Mouse (Mus musculus): ENCODE results near the gene Cry1. TPM values are rescaled to one million over a fixed set of nuclear protein-coding genes. Genes with fewer than 3 reads are reported as not detected.

Gene Cry1
- polyA plus RNA-seq, 2 experiments: 18.2 to 32.3 TPM

DNA sequence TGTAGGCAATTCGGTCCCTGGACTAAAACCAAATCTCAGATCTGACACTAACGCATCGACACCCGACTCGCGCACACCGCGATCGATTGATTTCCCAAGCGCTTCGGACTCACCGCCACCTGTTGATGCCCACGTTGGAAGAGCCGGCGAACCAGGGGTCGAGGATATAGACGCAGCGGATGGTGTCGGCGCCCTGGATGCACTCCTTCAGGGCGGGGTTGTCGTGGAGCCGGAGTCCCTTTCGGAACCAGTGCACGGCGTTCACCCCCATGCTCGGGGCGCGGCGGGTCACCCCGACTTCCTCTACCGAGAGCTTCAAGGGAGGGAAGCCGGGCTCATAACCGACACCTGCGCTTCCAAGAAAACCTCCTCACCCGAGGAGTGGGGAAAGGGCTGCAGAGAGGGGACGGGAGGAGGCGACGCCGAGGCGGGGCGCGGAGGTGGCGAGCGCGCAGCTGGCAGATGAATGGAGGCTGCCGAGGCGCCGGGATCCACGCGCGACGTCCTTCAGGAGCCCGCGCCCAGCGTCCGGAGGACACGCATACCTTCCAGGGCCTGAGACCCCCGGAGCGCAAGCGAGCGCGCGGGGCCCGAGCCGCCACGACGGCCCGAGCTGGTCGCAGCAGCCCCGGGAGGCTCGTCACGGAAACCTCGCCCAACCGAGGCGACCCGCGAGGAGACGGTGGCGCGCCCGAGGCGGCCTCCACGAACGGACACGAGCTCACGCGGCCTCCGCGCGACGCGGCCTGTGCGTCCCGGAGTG is 482 bp downstream of the Cry1 start:
- H3K4me3 ChIP-seq (replicated peaks; ENCODE audit: low read length): peak overlapping the region; percentile 89
- no peaks in the 10 kb centered on the region for H3K9me3 ChIP-seq (ENCODE audit: control insufficient read depth, low read length)
- under 1% methylated on average over 63 of the region's 95 CpGs for WGBS
- no peaks in the 10 kb centered on the region for H3K27me3 ChIP-seq (ENCODE audit: control insufficient read depth, insufficient read depth, low read length)
- no peaks in the 10 kb centered on the region for H3K36me3 ChIP-seq (ENCODE audit: control insufficient read depth, insufficient read depth, low read length)
- peak overlapping the region; percentile 73 for H3K4me2 ChIP-seq (replicated peaks; ENCODE audit: low read depth, low read length, severe bottlenecking)
- ATAC-seq (ENCODE audit: low FRiP score, low read depth) (no peak; the same call in 1 of the 2 replicates), DNase-seq (ENCODE audit: low spot score) (no peak)
- H3K4me1 ChIP-seq (ENCODE audit: control insufficient read depth, insufficient read depth, low read length): peaks cover 5% of the 10 kb centered on the region; the same call in 1 of the 2 replicates
- H3K27ac ChIP-seq (replicated peaks; ENCODE audit: low read depth, low read length): peak overlapping the region; percentile 88
- H3K9ac ChIP-seq (ENCODE audit: low read depth, low read length, severe bottlenecking): peak overlapping the region; percentile 79
- TF ChIP-seq POLR2A (IDR thresholded peaks at IDR 0.05; ENCODE audit: borderline replicate concordance, extremely low read depth, insufficient read depth, insufficient read length): no peak

- H3K9me3 ChIP-seq (ENCODE audit: control insufficient read depth, low read length): no peaks in the 10 kb centered on the region
- H3K27ac ChIP-seq (replicated peaks; ENCODE audit: low read depth, low read length): no peak overlapping the region
- no peaks in the 10 kb centered on the region for H3K36me3 ChIP-seq (ENCODE audit: control insufficient read depth, insufficient read depth, low read length)
- H3K4me2 ChIP-seq (replicated peaks; ENCODE audit: low read depth, low read length, severe bottlenecking): peak overlapping the region; percentile 73
- no peaks in the 10 kb centered on the region for H3K27me3 ChIP-seq (ENCODE audit: control insufficient read depth, insufficient read depth, low read length)
- peaks cover 5% of the 10 kb centered on the region; the same call in 1 of the 2 replicates for H3K4me1 ChIP-seq (ENCODE audit: control insufficient read depth, insufficient read depth, low read length)
- no peak for TF ChIP-seq POLR2A (IDR thresholded peaks at IDR 0.05; ENCODE audit: borderline replicate concordance, extremely low read depth, insufficient read depth, insufficient read length)
- H3K9ac ChIP-seq (ENCODE audit: low read depth, low read length, severe bottlenecking): peak overlapping the region; percentile 2; the same call in 1 of the 2 replicates
- 4% methylated on average over 11 of the region's 11 CpGs for WGBS
- DNase-seq (ENCODE audit: low spot score): peak; percentile 88
- H3K4me3 ChIP-seq (replicated peaks; ENCODE audit: low read length): peak overlapping the region; percentile 89
- peak; percentile 31 for ATAC-seq (ENCODE audit: low FRiP score, low read depth)
Observed at GRCm38 (mm10) chr10:85183619-85184018, 1.2 kb downstream of the Cry1 start.

GRCm38 (mm10) chr10:85182766-85183165 is 2.1 kb downstream of the Cry1 start:
- no peak for TF ChIP-seq POLR2A (IDR thresholded peaks at IDR 0.05; ENCODE audit: borderline replicate concordance, extremely low read depth, insufficient read depth, insufficient read length)
- ATAC-seq (ENCODE audit: low FRiP score, low read depth) (no peak), DNase-seq (ENCODE audit: low spot score) (no peak)
- Histone ChIP-seq H3K27ac (replicated peaks; ENCODE audit: low read depth, low read length) (no peak overlapping the region), H3K4me2 (replicated peaks; ENCODE audit: low read depth, low read length, severe bottlenecking) (peak overlapping the region; percentile 73), H3K4me3 (replicated peaks; ENCODE audit: low read length) (peak overlapping the region; percentile 89; the same call in 1 of the 2 replicates), H3K9me3 (ENCODE audit: control insufficient read depth, low read length) (no peaks in the 10 kb centered on the region), H3K4me1 (ENCODE audit: control insufficient read depth, insufficient read depth, low read length) (peaks cover 5% of the 10 kb centered on the region; the same call in 1 of the 2 replicates), H3K36me3 (ENCODE audit: control insufficient read depth, insufficient read depth, low read length) (no peaks in the 10 kb centered on the region), H3K9ac (ENCODE audit: low read depth, low read length, severe bottlenecking) (no peak overlapping the region), H3K27me3 (ENCODE audit: control insufficient read depth, insufficient read depth, low read length) (no peaks in the 10 kb centered on the region)
- WGBS: 86% methylated on average over 10 of the region's 10 CpGs

GRCm38 (mm10) chr10:85176640-85177039 is 8.2 kb downstream of the Cry1 start:
- 72% methylated on average over 2 of the region's 2 CpGs for WGBS
- TF ChIP-seq POLR2A (IDR thresholded peaks at IDR 0.05; ENCODE audit: borderline replicate concordance, extremely low read depth, insufficient read depth, insufficient read length): no peak
- ATAC-seq (ENCODE audit: low FRiP score, low read depth) (no peak), DNase-seq (ENCODE audit: low spot score) (no peak)
- H3K36me3 ChIP-seq (ENCODE audit: control insufficient read depth, insufficient read depth, low read length): no peaks in the 10 kb centered on the region
- no peak overlapping the region for H3K4me3 ChIP-seq (replicated peaks; ENCODE audit: low read length)
- H3K4me2 ChIP-seq (replicated peaks; ENCODE audit: low read depth, low read length, severe bottlenecking): no peak overlapping the region
- H3K27ac ChIP-seq (replicated peaks; ENCODE audit: low read depth, low read length): no peak overlapping the region
- H3K9ac ChIP-seq (ENCODE audit: low read depth, low read length, severe bottlenecking): no peak overlapping the region
- no peaks in the 10 kb centered on the region for H3K27me3 ChIP-seq (ENCODE audit: control insufficient read depth, insufficient read depth, low read length)
- H3K4me1 ChIP-seq (ENCODE audit: control insufficient read depth, insufficient read depth, low read length): no peaks in the 10 kb centered on the region
- no peaks in the 10 kb centered on the region for H3K9me3 ChIP-seq (ENCODE audit: control insufficient read depth, low read length)

GRCm38 (mm10) chr10:85165306-85165705 is 19.6 kb downstream of the Cry1 start:
- Histone ChIP-seq H3K4me1 (ENCODE audit: control insufficient read depth, insufficient read depth, low read length) (no peaks in the 10 kb centered on the region; the same call in 1 of the 2 replicates), H3K4me2 (replicated peaks; ENCODE audit: low read depth, low read length, severe bottlenecking) (no peak overlapping the region), H3K36me3 (ENCODE audit: control insufficient read depth, insufficient read depth, low read length) (no peaks in the 10 kb centered on the region), H3K27ac (replicated peaks; ENCODE audit: low read depth, low read length) (no peak overlapping the region), H3K27me3 (ENCODE audit: control insufficient read depth, insufficient read depth, low read length) (no peaks in the 10 kb centered on the region), H3K9me3 (ENCODE audit: control insufficient read depth, low read length) (no peaks in the 10 kb centered on the region), H3K9ac (ENCODE audit: low read depth, low read length, severe bottlenecking) (no peak overlapping the region), H3K4me3 (replicated peaks; ENCODE audit: low read length) (no peak overlapping the region)
- no peak for TF ChIP-seq POLR2A (IDR thresholded peaks at IDR 0.05; ENCODE audit: borderline replicate concordance, extremely low read depth, insufficient read depth, insufficient read length)
- DNase-seq (ENCODE audit: low spot score) (no peak), ATAC-seq (ENCODE audit: low FRiP score, low read depth) (no peak)
- WGBS: 90% methylated on average over 5 of the region's 5 CpGs

Measured in limb, embryonic 14.5 days (tissue).